Mouse (Mus musculus): ENCODE data around the gene A630023A22Rik.

GRCm38 (mm10) chr14:34078293-34078692, 24.3 kb downstream of the A630023A22Rik start:
- TF ChIP-seq POLR2A (IDR thresholded peaks at IDR 0.05; ENCODE audit: extremely low read depth, insufficient read depth, low read length), result no peak
- TF ChIP-seq CTCF (IDR thresholded peaks at IDR 0.05; ENCODE audit: extremely low read depth, insufficient read depth, low read length), result no peak
